Mouse (Mus musculus): ENCODE measurements at regions not wholly inside any gene's neighbourhood (a gene's known extent, or its start where the extent isn't known, plus 50 kb on each side); places are given as distances from the start of the nearest gene placed in this dataset.
A peak's percentile ranks its signal among the peaks of the same experiment; 100 is the strongest.

- no peak for DNase-seq (ENCODE audit: low read depth, low spot score)
- no peaks in the 10 kb centered on the region for H3K36me3 ChIP-seq (ENCODE audit: control insufficient read depth, insufficient read depth, low read length, poor library complexity, severe bottlenecking)
- H3K27me3 ChIP-seq (ENCODE audit: control insufficient read depth, insufficient read depth, low read length, poor library complexity, severe bottlenecking) = no peaks in the 10 kb centered on the region
Measured at GRCm38 (mm10) chr8:87152068-87152915, 267.2 kb upstream of the N4bp1 start.

- no peaks in the 10 kb centered on the region for H3K36me3 ChIP-seq (ENCODE audit: control insufficient read depth, insufficient read depth, low read length, poor library complexity, severe bottlenecking)
- DNase-seq (ENCODE audit: low read depth, low spot score) = no peak
- no peaks in the 10 kb centered on the region for H3K27me3 ChIP-seq (ENCODE audit: control insufficient read depth, insufficient read depth, low read length, poor library complexity, severe bottlenecking)
Measured at GRCm38 (mm10) chr8:87148853-87149252, 263.8 kb upstream of the N4bp1 start.

GRCm38 (mm10) chr8:87147704-87148103 is 262.6 kb upstream of the N4bp1 start:
- H3K36me3 ChIP-seq (ENCODE audit: control insufficient read depth, insufficient read depth, low read length, poor library complexity, severe bottlenecking) = no peaks in the 10 kb centered on the region

GRCm38 (mm10) chr8:87137412-87137811 is 252.4 kb upstream of the N4bp1 start:
- DNase-seq (ENCODE audit: low read depth, low spot score) = peak; percentile 1

More at GRCm38 (mm10) chr8:87147704-87148103, 262.6 kb upstream of the N4bp1 start:
- no peak for DNase-seq (ENCODE audit: low read depth, low spot score)
- H3K27me3 ChIP-seq (ENCODE audit: control insufficient read depth, insufficient read depth, low read length, poor library complexity, severe bottlenecking) = no peaks in the 10 kb centered on the region

GRCm38 (mm10) chr8:87131716-87132115 is 246.7 kb upstream of the N4bp1 start:
- Histone ChIP-seq H3K27me3 (ENCODE audit: control insufficient read depth, insufficient read depth, low read length, poor library complexity, severe bottlenecking) (no peaks in the 10 kb centered on the region), H3K36me3 (ENCODE audit: control insufficient read depth, insufficient read depth, low read length, poor library complexity, severe bottlenecking) (no peaks in the 10 kb centered on the region)
- DNase-seq (ENCODE audit: low read depth, low spot score) = no peak

More at GRCm38 (mm10) chr8:87137412-87137811, 252.4 kb upstream of the N4bp1 start:
- Histone ChIP-seq H3K27me3 (ENCODE audit: control insufficient read depth, insufficient read depth, low read length, poor library complexity, severe bottlenecking) (no peaks in the 10 kb centered on the region), H3K36me3 (ENCODE audit: control insufficient read depth, insufficient read depth, low read length, poor library complexity, severe bottlenecking) (no peaks in the 10 kb centered on the region)

- DNase-seq (ENCODE audit: low read depth, low spot score) = no peak
- no peaks in the 10 kb centered on the region for H3K36me3 ChIP-seq (ENCODE audit: control insufficient read depth, insufficient read depth, low read length, poor library complexity, severe bottlenecking)
Measured at GRCm38 (mm10) chr8:87130691-87131090, 245.6 kb upstream of the N4bp1 start.

GRCm38 (mm10) chr8:87128593-87128992 is 243.5 kb upstream of the N4bp1 start:
- H3K36me3 ChIP-seq (ENCODE audit: control insufficient read depth, insufficient read depth, low read length, poor library complexity, severe bottlenecking) = no peaks in the 10 kb centered on the region
- H3K27me3 ChIP-seq (ENCODE audit: control insufficient read depth, insufficient read depth, low read length, poor library complexity, severe bottlenecking) = no peaks in the 10 kb centered on the region
- DNase-seq (ENCODE audit: low read depth, low spot score) = no peak

More at GRCm38 (mm10) chr8:87130691-87131090, 245.6 kb upstream of the N4bp1 start:
- H3K27me3 ChIP-seq (ENCODE audit: control insufficient read depth, insufficient read depth, low read length, poor library complexity, severe bottlenecking) = no peaks in the 10 kb centered on the region

GRCm38 (mm10) chr8:87116190-87116765 is 231.2 kb upstream of the N4bp1 start:
- Histone ChIP-seq H3K36me3 (ENCODE audit: control insufficient read depth, insufficient read depth, low read length, poor library complexity, severe bottlenecking) (no peaks in the 10 kb centered on the region), H3K27me3 (ENCODE audit: control insufficient read depth, insufficient read depth, low read length, poor library complexity, severe bottlenecking) (no peaks in the 10 kb centered on the region)
- DNase-seq (ENCODE audit: low read depth, low spot score) = no peak

- Histone ChIP-seq H3K27me3 (ENCODE audit: control insufficient read depth, insufficient read depth, low read length, poor library complexity, severe bottlenecking) (no peaks in the 10 kb centered on the region), H3K36me3 (ENCODE audit: control insufficient read depth, insufficient read depth, low read length, poor library complexity, severe bottlenecking) (no peaks in the 10 kb centered on the region)
- DNase-seq (ENCODE audit: low read depth, low spot score) = no peak
Measured at GRCm38 (mm10) chr8:87112355-87112754, 227.3 kb upstream of the N4bp1 start.

GRCm38 (mm10) chr8:87105106-87105505 is 220.0 kb upstream of the N4bp1 start:
- no peak for DNase-seq (ENCODE audit: low read depth, low spot score)
- no peaks in the 10 kb centered on the region for H3K36me3 ChIP-seq (ENCODE audit: control insufficient read depth, insufficient read depth, low read length, poor library complexity, severe bottlenecking)
- no peaks in the 10 kb centered on the region for H3K27me3 ChIP-seq (ENCODE audit: control insufficient read depth, insufficient read depth, low read length, poor library complexity, severe bottlenecking)

- no peaks in the 10 kb centered on the region for H3K27me3 ChIP-seq (ENCODE audit: control insufficient read depth, insufficient read depth, low read length, poor library complexity, severe bottlenecking)
- no peak for DNase-seq (ENCODE audit: low read depth, low spot score)
- H3K36me3 ChIP-seq (ENCODE audit: control insufficient read depth, insufficient read depth, low read length, poor library complexity, severe bottlenecking) = no peaks in the 10 kb centered on the region
Measured at GRCm38 (mm10) chr8:87095211-87095610, 210.2 kb upstream of the N4bp1 start.

GRCm38 (mm10) chr8:87094685-87095084 is 209.6 kb upstream of the N4bp1 start:
- H3K36me3 ChIP-seq (ENCODE audit: control insufficient read depth, insufficient read depth, low read length, poor library complexity, severe bottlenecking) = no peaks in the 10 kb centered on the region
- H3K27me3 ChIP-seq (ENCODE audit: control insufficient read depth, insufficient read depth, low read length, poor library complexity, severe bottlenecking) = no peaks in the 10 kb centered on the region
- DNase-seq (ENCODE audit: low read depth, low spot score) = no peak

GRCm38 (mm10) chr8:87093716-87094115 is 208.7 kb upstream of the N4bp1 start:
- no peak for DNase-seq (ENCODE audit: low read depth, low spot score)
- H3K36me3 ChIP-seq (ENCODE audit: control insufficient read depth, insufficient read depth, low read length, poor library complexity, severe bottlenecking) = no peaks in the 10 kb centered on the region
- no peaks in the 10 kb centered on the region for H3K27me3 ChIP-seq (ENCODE audit: control insufficient read depth, insufficient read depth, low read length, poor library complexity, severe bottlenecking)

GRCm38 (mm10) chr8:87093081-87093480 is 208.0 kb upstream of the N4bp1 start:
- H3K27me3 ChIP-seq (ENCODE audit: control insufficient read depth, insufficient read depth, low read length, poor library complexity, severe bottlenecking) = no peaks in the 10 kb centered on the region
- no peaks in the 10 kb centered on the region for H3K36me3 ChIP-seq (ENCODE audit: control insufficient read depth, insufficient read depth, low read length, poor library complexity, severe bottlenecking)
- no peak for DNase-seq (ENCODE audit: low read depth, low spot score)

GRCm38 (mm10) chr8:87087451-87088095 is 202.5 kb upstream of the N4bp1 start:
- Histone ChIP-seq H3K36me3 (ENCODE audit: control insufficient read depth, insufficient read depth, low read length, poor library complexity, severe bottlenecking) (no peaks in the 10 kb centered on the region), H3K27me3 (ENCODE audit: control insufficient read depth, insufficient read depth, low read length, poor library complexity, severe bottlenecking) (no peaks in the 10 kb centered on the region)
- DNase-seq (ENCODE audit: low read depth, low spot score) = no peak
